Mouse (Mus musculus) heart, adult 2 months (tissue): Measurements from ENCODE around the gene Hsd17b14.

Experiments used
- CTCF ChIP-seq: fragments of 200-600 bp; IDR thresholded peaks from 2 replicates; pipeline ENCODE4 v1.8.1; 2022; ENCODE audit warnings: antibody characterized with exemption, mild to moderate bottlenecking, moderate library complexity
- EP300 ChIP-seq: fragments of 200-500 bp; IDR thresholded peaks from 2 replicates; pipeline ENCODE4 v1.6.1; 2011; ENCODE audit warnings: low read depth, low read length, control low read depth; ENCODE audit not compliant: insufficient read depth
- POLR2A ChIP-seq: fragments of 200-500 bp; IDR thresholded peaks from 2 replicates; pipeline ENCODE4 v1.6.1; 2011; ENCODE audit warnings: mild to moderate bottlenecking, low read depth, low read length, control low read depth; ENCODE audit not compliant: insufficient read depth

DNA sequence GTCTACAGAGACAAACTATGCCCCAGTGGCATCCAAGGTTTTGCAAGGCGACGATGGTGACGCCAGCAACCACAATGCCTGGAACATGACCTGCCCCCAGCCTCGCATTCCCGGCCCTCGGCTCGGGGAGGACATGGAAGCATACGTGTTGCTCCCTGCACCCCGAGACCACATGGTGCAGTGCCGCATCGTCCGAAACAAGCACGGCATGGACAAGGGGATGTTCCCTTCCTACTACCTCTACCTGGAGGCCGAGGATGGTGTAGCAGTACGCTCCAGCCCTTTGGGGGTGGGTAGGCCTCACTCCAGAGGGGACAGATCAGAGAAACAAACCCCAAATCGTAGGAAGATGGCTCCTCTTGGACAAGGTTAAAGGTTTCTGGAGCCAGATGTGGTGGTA is 36.1 kb upstream of the Hsd17b14 start:
- TF ChIP-seq CTCF (no peak), POLR2A (no peak), EP300 (no peak)
